Mouse (Mus musculus) embryonic fibroblast, embryonic 13.5 days (primary cell): ENCODE measurements at regions not wholly inside any gene's neighbourhood (a gene's known extent, or its start where the extent isn't known, plus 50 kb on each side); places are given as distances from the start of the nearest gene placed in this dataset.

Experiments
- CTCF ChIP-seq: IDR thresholded peaks from 2 replicates; pipeline ENCODE4 v1.5.1; 2011; ENCODE audit warnings: mild to moderate bottlenecking, control low read depth, low read length, moderate library complexity, borderline replicate concordance; ENCODE audit not compliant: insufficient read depth
- POLR2A ChIP-seq: IDR thresholded peaks from 2 replicates; pipeline ENCODE4 v1.6.1; 2011; ENCODE audit warnings: low read depth, mild to moderate bottlenecking, control low read depth, low read length, moderate library complexity

- TF ChIP-seq CTCF (no peak), POLR2A (no peak)
Measured at GRCm38 (mm10) chr17:45320074-45320473, 113.5 kb downstream of the Cdc5l start.
